Mouse (Mus musculus): Measurements from ENCODE around the gene D330020A13Rik.

D330020A13Rik gene

GRCm38 (mm10) chr6:120302755-120303316 lies 8.7 kb downstream of the D330020A13Rik start:
- no peak for DNase-seq

DNA sequence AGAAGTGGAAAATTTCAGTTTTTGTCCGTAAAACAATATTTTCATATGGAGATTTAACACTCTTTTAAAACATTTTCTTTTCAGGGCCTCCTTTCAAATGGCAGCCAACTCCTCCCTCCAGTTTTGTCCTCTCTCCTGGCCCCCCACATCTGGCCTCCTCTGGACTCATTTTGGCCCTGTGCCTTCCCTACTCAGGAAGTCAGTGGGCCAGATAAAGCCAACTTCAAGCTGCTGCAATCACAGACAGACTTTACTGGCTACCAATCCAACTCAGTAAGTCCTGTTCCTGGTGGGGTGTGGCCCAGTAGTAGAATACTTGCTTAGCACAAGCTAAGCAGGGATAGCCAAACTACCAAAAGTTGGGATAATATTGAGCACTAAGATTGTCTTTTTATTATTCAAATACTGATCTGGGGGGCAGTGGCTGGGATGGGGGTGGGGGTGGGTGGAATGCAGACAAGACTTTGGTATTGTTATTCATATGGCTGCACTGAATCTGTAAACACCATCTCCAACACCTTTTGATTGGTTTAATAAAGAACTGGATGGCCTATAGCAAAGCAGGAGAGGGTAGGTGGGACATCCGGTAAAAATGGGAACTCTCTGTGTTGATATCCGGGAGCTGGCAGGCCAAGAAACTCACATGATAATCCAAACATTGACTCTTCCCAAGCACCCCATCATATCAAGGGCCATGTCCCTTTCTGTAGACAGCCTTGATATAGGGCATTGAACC lies 12.9 kb downstream of the D330020A13Rik start:
- DNase-seq = no peak

- DNase-seq = no peak
Measured at GRCm38 (mm10) chr6:120309338-120309737, 15.2 kb downstream of the D330020A13Rik start.

GRCm38 (mm10) chr6:120309787-120310186 lies 15.6 kb downstream of the D330020A13Rik start:
- no peak for DNase-seq

DNA sequence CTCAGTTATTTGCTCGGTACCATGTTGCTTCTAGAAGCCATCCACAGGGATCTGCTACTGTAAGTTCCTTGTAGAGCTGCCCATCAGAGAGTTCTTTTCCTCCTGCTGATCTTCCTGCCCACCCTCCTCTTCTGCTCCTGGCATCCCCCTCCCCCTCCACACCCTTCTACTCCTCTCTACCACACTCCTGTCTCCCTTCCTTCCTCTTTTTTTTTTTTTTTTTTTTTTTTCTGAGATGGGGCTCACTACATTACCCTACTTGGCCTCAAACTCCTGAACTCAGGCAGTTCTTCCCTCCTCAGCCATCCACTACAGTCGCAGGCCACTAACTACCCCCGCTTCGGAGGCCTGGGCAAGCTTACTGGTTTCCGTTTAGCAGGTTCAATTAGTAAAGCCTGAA lies 18.3 kb downstream of the D330020A13Rik start:
- no peak for DNase-seq

- no peak for DNase-seq
Measured at GRCm38 (mm10) chr6:120318303-120318940, 24.3 kb downstream of the D330020A13Rik start.

DNA sequence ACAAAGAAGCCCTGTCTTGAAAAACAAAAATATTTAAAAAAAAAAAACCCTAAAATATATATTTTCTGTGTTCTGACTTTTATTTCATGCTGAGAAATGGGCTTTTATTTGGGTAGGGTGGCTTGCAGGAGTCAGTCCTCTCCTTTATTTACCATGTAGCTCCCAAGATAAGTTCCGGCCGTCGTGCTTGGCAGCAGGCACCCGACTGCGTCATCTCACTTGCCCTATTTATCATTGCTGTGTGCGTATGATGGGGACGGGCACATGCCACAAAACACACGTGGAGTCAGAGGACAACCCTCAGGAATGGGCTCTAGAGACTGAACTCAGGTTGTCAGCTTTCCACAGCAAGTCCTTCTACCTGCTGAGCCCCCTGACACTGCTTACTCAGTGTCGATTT lies 25.0 kb downstream of the D330020A13Rik start:
- no peak for DNase-seq

DNA sequence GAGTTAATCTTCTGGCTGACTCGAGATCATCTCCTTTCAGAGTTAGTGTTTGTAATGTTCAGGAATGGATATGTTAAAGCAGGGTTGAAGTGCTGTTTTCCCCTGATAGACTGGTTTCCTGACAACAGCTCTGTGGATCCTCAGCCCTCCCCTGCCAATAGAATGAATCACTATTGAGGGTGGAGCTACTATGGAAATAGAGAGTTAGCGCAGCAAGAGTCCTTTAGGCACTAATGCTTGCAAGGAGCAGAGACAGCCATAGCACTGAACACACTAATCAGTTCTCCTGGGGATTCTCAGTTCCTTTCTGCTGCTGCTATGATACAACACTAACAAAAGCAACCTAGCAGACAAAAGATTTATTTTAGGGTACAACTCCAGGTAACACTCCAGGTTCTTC lies 26.2 kb downstream of the D330020A13Rik start:
- no peak for DNase-seq

DNA sequence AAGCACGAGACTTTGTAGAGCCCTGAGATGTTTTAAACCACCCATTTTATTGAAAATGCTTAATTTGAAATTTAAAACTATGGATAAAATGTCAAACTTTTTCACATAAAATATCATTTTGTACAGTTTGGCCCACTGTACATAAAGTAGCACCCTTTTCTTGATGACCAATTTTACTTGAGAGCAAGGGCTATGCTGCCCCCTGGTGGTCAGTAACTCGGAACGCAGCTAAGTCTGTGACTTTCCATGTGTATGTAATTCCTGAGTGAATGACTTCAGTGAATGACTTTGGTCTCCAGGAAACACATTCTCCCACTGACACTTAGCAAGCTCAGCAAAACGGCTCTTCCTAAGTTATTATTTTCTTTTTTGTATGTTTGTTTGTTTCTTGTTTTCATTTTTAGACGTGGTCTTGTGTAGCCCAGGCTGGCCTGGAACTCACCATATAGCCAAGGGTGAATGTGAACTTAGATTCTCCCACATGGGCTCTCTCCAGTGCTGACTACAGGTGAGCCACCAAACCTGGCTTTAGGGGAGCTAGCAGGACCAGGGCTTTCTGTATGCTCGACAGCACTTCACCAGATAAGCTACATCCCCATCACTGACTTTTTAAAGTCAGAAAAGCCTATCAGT lies 30.2 kb downstream of the D330020A13Rik start:
- peak; percentile 77 for DNase-seq

- no peak for DNase-seq
Measured at GRCm38 (mm10) chr6:120332351-120332750, 38.2 kb downstream of the D330020A13Rik start.

DNA sequence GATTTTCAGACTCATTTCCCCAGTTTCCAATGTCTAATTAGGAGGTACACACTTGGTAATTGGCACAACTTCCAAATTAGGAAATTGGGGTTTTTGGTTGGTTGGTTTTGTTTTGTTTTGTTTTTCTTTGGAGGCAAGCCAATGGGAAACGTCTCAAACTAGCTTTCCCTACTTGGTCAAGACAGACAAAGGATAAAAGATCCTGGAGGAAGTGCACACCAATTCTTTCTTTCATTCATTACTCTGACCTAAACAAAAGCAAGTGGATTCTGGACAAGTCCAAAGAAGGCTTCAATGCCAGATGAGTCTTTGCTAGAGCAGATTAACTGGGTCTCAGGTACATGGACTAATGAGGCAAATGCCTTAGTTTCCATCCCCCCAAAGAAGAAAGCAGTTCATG lies 49.8 kb downstream of the D330020A13Rik start:
- DNase-seq = no peak

Data from right cerebral cortex, postnatal 14 days (tissue).